Mouse (Mus musculus): ENCODE measurements around the gene Nfe2.

- TF ChIP-seq CTCF (conservative IDR thresholded peaks at IDR 0.05; ENCODE audit: low read length) (no peak), POU5F1 (IDR thresholded peaks at IDR 0.05; ENCODE audit: borderline replicate concordance, low read length) (no peak)
Observed at GRCm38 (mm10) chr15:103245616-103246015, 12.6 kb downstream of the Nfe2 start.
